Mouse (Mus musculus) heart, adult 18-20 months (tissue): Measurements from ENCODE around the gene Mrpl34. TPM values are rescaled to one million over a fixed set of nuclear protein-coding genes. Genes with fewer than 3 reads are reported as not detected.
"Not testable (repeated sequence)": the region's sequence is repeated elsewhere in the genome, so short reads cannot be mapped to it uniquely, and the experiment has no call there.

Source experiments
- DNase-seq, 2 experiments: peaks; one replicate each; pipeline ENCODE4 v3.0.0; 2021 to 2022; ENCODE audit warnings: mixed read lengths in 1 of 2
- long read RNA-seq, 2 experiments: library from polyadenylated mRNA; stranded (forward); transcript quantifications; one replicate each; pipeline ENCODE4 v2.0.0; 2021
- total RNA-seq, 2 experiments: library from RNA; stranded (reverse); gene quantifications; 2 replicates each; pipeline ENCODE4 v1.2.3; 2021

The Mrpl34 gene
- total RNA-seq = 100 to 1,000 TPM; 126 to 127 TPM
- long read RNA-seq, experiment 1, transcript Mrpl34-201 (2 exons, 607 nt) = major isoform, 77 of 78 reads
- long read RNA-seq, experiment 1, partial matches to known transcripts = 0 of 78 reads
- long read RNA-seq, experiment 1, other reads (novel, unspliced or antisense) = 1 of 78 reads
- long read RNA-seq, experiment 2, transcript Mrpl34-201 (2 exons, 607 nt) = major isoform, 69 of 73 reads
- long read RNA-seq, experiment 2, partial matches to known transcripts = 4 of 73 reads
- long read RNA-seq, experiment 2, other reads (novel, unspliced or antisense) = 0 of 73 reads

GRCm38 (mm10) chr8:71464513-71465500 is at the start of gene Mrpl34:
Gene Mrpl34 (plus strand): TSS chr8:71464959.
- peak; percentile 99 for DNase-seq

DNA sequence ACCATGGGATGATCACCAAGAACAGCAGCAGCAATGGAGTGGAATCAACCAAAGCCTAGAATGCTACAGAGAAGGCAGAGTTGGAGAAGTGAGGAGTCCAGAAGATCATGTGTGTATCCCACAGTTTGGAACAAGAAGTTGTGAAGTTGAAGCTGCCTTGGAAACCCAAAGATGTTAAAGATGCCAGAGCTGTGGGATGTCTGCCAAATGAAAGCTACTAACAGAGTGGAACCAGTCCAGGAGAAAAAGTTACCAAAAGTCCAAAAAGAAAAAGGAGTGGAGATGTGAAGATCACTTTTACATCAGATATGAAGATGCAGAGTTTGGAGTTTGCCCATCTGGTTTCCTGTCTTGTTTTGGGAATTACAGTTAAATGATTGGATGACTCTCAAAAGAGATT is 42.6 kb upstream of the Mrpl34 start:
- DNase-seq = no peak

DNA sequence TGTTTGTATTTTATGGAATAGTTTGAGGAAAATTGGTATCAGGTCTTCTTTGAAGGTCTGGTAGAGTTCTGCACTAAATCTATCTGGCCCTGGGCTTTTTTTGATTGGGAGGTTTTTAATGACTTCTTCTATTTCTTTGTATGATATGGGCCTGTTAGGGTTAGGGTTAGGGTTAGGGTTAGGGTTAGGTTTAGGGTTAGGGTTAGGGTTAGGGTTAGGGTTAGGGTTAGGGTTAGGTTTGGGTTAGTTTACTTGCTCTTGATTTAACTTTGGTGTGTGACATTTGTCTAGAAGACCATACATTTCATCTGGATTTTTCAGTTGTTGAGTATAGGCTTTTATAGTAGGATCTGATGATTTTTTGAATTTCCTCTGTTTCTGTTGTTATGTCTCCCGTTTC is 31.8 kb upstream of the Mrpl34 start:
- not testable (repeated sequence) for DNase-seq

GRCm38 (mm10) chr8:71437041-71437440 is 27.7 kb upstream of the Mrpl34 start:
- DNase-seq = no peak

DNA sequence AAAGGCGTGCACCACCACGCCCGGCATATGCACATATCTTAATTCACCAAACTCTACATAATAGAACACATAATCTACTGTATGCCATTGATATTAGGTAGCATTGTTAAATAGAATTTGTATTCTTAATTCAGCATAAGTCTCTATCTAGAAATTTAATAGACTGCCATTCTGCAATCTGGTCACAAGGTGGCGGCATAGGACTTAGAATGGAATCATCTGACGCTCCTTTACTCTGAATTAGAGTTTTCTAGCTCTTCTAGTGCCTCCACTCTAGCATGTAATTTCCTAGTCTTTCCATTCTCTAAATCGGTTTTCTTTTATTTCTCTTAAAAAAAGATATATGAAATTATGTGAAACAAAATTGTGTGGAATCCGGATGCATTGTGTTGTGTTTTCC is 23.4 kb upstream of the Mrpl34 start:
- DNase-seq = peak; percentile 45 to 82

DNA sequence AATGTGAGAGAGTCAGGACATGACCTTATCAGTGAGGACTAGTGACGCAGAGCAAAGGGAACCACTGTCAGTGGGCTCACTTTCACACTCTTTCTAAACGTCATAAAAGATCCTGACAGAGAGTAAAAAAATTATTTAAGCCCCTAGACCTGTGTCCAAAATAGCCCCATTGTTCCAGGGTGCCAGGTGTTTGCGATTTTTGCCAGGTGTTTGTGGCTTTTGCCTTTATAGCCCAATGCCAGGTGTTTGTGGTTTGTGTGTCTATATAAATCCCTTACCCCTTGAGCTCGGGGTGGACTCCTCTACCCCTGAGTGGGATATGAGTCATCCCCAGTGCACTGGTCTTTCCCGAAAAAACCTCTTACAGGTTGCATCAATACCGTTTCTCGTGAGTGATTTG is 19.7 kb upstream of the Mrpl34 start:
- DNase-seq = no peak

DNA sequence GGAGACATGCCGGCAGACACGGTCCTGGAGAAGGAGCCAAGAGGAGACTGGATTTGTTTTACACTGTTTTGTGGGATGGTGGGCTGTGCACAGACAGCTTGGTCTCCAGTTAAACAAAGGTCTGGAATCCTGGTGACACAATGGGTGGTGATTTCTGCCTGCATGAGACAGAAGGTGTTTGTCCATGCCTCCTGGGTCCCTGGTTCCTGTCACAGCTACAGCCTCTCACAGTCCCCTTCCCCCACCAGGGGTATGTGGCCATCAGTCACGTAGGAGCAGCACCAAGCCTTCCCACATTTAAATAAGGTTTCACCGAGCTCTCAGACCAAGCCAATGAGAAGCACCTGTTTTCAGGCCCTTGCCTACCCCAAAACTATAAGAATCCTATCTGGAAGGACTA is 13.4 kb upstream of the Mrpl34 start:
- no peak for DNase-seq

- DNase-seq = no peak
These were observed 13.0 kb upstream of the Mrpl34 start for GRCm38 (mm10) chr8:71451777-71452176.

GRCm38 (mm10) chr8:71452669-71453068 is 12.1 kb upstream of the Mrpl34 start:
- no peak for DNase-seq

DNA sequence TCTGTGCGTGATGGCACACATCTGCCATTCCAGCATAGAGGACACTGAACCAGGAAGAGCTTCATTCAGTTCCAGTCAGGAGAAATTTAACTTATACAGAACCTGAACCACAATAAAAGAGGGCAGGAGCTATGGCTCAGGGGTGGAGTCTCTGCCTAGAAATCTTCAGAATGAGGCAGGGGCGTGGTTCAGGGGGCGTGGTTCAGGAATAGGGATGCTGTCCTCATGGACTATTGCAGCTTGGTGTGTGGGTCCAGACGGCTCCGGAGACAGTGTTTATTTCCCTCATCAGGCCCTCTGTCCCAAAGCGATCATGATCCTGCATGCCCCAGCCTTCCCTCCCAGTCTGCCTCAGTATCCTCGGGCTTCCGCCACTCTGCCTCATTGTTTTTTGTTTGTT is 10.1 kb upstream of the Mrpl34 start:
- no peak for DNase-seq

DNA sequence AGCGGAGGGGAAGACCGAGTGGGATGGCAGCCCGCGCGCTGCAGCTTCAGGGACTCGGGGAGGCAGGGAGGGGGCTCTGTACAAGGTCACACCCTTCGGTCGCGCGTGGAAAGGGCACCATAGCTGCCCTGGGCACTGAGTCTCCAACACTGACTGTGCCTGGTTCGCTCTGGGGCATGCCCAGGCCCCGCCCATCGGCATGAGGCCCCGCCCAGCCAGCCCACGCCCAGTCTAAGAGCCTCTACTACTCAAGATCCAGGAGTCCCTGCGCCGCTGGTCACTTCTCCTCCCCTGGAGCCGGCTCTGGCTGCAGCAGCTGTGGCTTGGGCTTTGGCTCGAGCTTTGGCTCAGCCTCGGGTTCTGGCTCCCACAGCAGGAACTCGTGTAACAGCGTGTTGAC is 7.9 kb upstream of the Mrpl34 start:
- no peak for DNase-seq

GRCm38 (mm10) chr8:71457659-71458270 is 7.0 kb upstream of the Mrpl34 start:
- DNase-seq = no peak

- DNase-seq = no peak
These were observed 4.0 kb upstream of the Mrpl34 start for GRCm38 (mm10) chr8:71460716-71461115.

- no peak for DNase-seq
These were observed 3.5 kb upstream of the Mrpl34 start for GRCm38 (mm10) chr8:71461152-71461840.

DNA sequence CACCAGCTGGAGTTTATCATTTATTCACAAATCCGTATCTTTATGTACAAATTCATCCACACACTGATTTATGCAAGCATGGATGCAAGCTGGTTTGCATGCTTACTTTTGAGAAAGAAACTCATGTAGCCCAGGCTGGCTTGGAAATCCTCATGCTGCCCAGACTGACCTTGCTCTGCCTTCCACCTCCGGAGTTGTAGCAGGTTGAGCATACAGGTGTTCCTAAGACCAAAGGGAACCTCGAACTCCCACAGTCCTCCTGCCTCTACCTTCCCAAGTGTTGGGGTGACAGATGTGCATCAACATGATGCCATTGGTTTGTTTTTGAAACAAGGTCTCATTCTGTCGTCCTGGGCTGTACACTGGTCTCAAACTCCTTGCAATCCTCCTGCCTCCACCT is 2.6 kb upstream of the Mrpl34 start:
- no peak for DNase-seq

DNA sequence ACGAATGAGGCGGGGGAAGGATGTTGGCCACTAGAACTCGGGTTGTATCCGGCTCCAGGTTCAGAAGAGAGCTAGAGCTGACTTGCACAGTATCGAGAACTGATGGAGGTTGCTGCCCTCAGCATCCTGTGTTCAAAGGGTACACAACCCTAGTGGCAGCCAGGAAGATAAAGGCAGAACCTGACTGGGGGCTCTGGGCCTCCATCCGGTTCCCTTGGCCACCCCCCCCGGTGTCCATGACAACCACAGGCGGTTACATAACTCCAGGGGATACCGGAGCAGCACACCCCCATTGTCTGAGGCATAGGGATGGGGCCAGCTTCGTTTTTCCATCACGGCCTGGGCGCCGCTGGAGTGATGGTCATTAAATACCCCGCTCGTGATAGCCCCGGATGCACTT is 2.0 kb upstream of the Mrpl34 start:
- peak; percentile 60 to 61 for DNase-seq

- DNase-seq = peak; percentile 98 to 99
These were observed 1.3 kb upstream of the Mrpl34 start, which contains the start of gene Abhd8 for GRCm38 (mm10) chr8:71463188-71464033. Gene Abhd8 (minus strand): TSS chr8:71463655.

DNA sequence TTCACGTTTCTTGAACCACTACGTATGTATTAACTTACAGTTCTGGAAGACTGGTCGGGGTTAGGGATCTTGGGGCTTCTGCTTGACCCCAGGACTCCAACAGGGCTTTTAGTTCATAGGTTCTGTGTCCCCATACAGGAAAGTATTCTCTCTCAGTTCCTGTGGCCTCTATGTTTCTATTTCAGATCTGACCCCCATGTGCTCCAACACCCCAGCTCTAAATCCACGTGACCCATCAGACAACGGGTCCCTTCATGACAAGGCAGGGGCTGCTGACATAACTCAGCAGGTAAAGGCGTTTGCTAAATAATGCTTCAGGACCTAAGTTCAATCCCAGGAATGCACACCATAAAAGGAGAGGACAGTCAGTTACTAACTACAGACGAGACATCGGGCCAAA is 974 bp downstream of the Mrpl34 start:
- no peak for DNase-seq

DNA sequence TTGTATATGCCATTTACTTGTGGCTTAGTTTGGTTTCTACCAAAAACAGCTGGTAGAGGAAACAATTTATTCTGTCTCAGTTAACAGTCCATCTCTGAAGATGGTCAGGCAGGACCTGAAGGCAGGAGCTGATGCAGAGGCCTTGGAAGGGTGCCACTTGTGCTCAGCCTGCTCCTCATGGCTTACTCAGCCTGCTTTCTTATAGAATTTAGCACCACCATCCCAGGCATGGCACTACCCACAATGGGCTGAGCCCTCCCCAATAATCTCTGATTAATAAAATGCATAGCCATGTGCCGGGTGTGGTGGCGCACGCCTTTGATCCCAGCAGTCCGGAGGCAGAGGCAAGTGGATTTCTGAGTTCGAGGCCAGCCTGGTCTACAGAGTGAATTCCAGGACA is 1.4 kb downstream of the Mrpl34 start:
- DNase-seq = no peak

DNA sequence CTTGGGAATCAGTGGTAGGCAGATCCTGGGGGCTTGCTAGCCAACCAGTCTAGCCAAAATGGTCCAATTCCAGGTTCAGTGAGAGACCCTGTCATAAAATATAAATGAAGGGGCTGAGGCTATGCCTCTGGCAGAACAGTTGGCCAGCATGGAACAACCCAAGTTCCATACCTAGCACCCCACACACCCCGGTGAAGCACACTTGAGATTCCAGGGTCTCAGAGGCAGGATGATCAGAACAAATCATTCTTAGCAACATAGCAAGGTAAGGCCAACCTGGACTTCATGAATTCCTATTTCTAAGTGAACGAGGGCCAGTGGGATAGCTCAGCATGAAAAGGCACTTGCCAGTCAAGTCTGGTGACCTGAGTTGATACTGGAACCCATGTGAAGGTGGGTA is 2.4 kb downstream of the Mrpl34 start:
- DNase-seq = no peak

- no peak for DNase-seq
These were observed 3.2 kb downstream of the Mrpl34 start for GRCm38 (mm10) chr8:71468001-71468400.
